Mouse (Mus musculus) hindbrain, embryonic 16.5 days (tissue): Measurements from ENCODE around the gene Pitpnc1. TPM values are rescaled to one million over a fixed set of nuclear protein-coding genes. Genes with fewer than 3 reads are reported as not detected.

ENCODE experiments used
- ATAC-seq: fragments of 200-750 bp; cut with Nextera tagmentation; 2 replicates; pipeline ENCODE4 v1.8.0; 2017; ENCODE audit warnings: moderate TSS enrichment, moderate library complexity
- H3K27ac ChIP-seq: fragments of 300-500 bp; sonication (generic); 2 replicates; pipeline ENCODE4 v1.5.1; 2014; ENCODE audit warnings: low read depth, mild to moderate bottlenecking, control low read depth, low read length, moderate library complexity
- H3K27me3 ChIP-seq: fragments of 300-500 bp; sonication (generic); replicated peaks from 2 replicates; pipeline ENCODE4 v1.6.1; 2014; ENCODE audit warnings: low read length; ENCODE audit not compliant: control insufficient read depth, insufficient read depth
- H3K36me3 ChIP-seq: fragments of 300-500 bp; sonication (generic); 2 replicates; pipeline ENCODE4 v1.6.1; 2014; ENCODE audit warnings: mild to moderate bottlenecking, low read length, moderate library complexity, mixed read lengths; ENCODE audit not compliant: control insufficient read depth, insufficient read depth
- H3K4me1 ChIP-seq: fragments of 300-500 bp; sonication (generic); 2 replicates; pipeline ENCODE4 v1.6.1; 2014; ENCODE audit warnings: low read depth, low read length; ENCODE audit not compliant: control insufficient read depth, insufficient read depth
- H3K4me2 ChIP-seq: fragments of 300-500 bp; sonication (generic); 2 replicates; pipeline ENCODE4 v1.6.1; 2014; ENCODE audit warnings: mild to moderate bottlenecking, low read length, control low read depth, moderate library complexity
- H3K4me3 ChIP-seq: fragments of 300-500 bp; sonication (generic); 2 replicates; pipeline ENCODE4 v1.5.1; 2014; ENCODE audit warnings: mild to moderate bottlenecking, low read length, control low read depth, moderate library complexity
- H3K9ac ChIP-seq: fragments of 300-500 bp; sonication (generic); 2 replicates; pipeline ENCODE4 v1.6.1; 2014; ENCODE audit warnings: low read depth, mild to moderate bottlenecking, control low read depth, low read length, moderate library complexity
- H3K9me3 ChIP-seq: fragments of 300-500 bp; sonication (generic); 2 replicates; pipeline ENCODE4 v1.6.1; 2014; ENCODE audit warnings: mild to moderate bottlenecking, low read length, moderate library complexity; ENCODE audit not compliant: control insufficient read depth
- WGBS: fragments of 180-500 bp; shearing (Covaris S2); extraction: QIAGEN DNeasy Blood & Tissue Kit; methylation state at CpG from one replicate; pipeline ENCODE4 v1.1.7; 2014; 5-methylcytosine and 5-hydroxymethylcytosine counted together
- polyA plus RNA-seq: library from polyadenylated mRNA; unstranded; fragments of >200 nt; fragmentation: Nextera tagmentation; extraction: Ambion mirVana; gene quantifications from 2 replicates; pipeline ENCODE4 v1.2.1, GENCODE M21; 2015

The Pitpnc1 gene
- polyA plus RNA-seq, 1 experiment from 2014 or later = 43.0 TPM

DNA sequence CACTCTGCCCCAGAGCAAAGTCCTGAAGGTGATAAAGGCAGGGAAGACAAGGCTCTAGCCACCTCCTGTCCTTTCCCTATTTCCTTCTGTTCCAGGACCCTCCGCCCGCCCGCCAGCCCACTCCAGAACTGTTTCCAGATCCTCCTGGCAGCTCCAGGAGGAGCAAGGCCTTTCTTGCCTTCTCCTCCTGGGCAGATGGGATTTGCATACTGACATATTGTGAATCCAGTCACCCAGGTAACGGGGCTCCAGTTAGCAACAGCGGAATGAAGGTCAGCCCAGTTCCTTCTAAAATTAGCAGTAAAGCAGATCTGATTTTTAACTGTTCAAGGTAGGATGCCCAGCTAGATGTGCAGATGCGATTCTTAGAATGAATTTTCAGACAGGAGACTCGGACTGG is 114.3 kb downstream of the Pitpnc1 start:
- no peak for ATAC-seq
- H3K9ac ChIP-seq = 0 out of 2 replicates have a peak overlapping the region, but pooled peaks have one; percentile 9
- H3K27me3 ChIP-seq = no peaks in the 10 kb centered on the region
- H3K4me1 ChIP-seq = peaks cover 13% of the 10 kb centered on the region
- H3K9me3 ChIP-seq = no peaks in the 10 kb centered on the region
- no peaks in the 10 kb centered on the region for H3K36me3 ChIP-seq
- H3K27ac ChIP-seq = no peak overlapping the region
- no peak overlapping the region for H3K4me3 ChIP-seq
- WGBS = 45% methylated on average over 7 of the region's 7 CpGs
- H3K4me2 ChIP-seq = no peak overlapping the region

DNA sequence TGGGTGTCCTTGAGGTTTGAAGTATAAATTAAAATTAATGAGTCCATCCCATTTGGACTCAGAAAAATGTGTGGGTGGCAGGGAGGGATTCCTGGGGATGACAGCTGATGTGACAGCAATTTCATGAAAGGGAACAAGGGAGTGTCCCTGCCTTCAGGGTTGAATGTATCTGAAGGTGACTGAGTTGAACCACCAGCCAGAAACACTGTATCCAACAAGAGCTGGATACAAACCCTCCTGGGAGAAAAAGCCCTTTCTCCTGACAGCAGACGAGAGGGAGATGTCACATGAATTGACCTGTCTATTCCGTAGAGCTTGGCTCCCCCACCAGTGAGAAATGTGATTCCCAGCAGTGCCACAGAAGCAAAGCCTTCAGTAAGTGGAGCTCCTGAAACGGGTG is 115.0 kb downstream of the Pitpnc1 start:
- ATAC-seq = no peak
- Histone ChIP-seq H3K4me2 (no peak overlapping the region), H3K9ac (no peak overlapping the region), H3K9me3 (no peaks in the 10 kb centered on the region), H3K4me1 (peaks cover 13% of the 10 kb centered on the region), H3K4me3 (no peak overlapping the region), H3K27ac (no peak overlapping the region), H3K27me3 (no peaks in the 10 kb centered on the region), H3K36me3 (no peaks in the 10 kb centered on the region)
- WGBS = 36% methylated on average over 3 of the region's 3 CpGs

DNA sequence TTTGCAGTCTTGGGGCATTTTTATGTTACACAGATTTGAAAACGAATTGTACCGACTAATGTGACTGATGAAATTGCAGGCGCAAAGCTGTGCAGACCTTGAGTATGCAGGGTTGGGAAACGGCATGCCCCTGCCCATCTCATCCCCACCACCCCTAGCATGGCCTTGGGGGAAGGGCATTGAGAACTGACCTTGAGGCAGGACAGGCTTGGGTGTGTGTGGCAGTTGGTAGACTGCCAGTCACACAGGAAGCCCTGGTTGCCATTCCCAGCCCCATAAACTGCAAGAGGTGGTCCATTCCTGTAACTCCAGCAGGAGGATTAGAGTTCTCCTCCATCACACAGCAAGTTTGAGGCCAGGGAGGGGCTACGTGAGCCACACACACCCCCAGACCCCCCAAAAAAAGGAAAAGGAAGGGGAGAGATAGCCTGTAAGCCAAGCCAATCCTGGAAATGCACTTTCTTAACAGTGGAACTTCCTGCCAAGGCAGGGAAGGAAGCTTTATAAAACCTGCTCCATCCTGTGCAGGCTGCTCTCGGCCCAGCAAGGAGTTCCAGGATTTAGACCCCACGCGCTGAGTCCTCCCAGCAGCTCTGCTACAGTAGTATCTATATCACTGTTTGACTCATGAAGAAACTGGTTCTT is 115.9 kb downstream of the Pitpnc1 start:
- Histone ChIP-seq H3K4me1 (peaks cover 13% of the 10 kb centered on the region), H3K27ac (0 out of 2 replicates have a peak overlapping the region, but pooled peaks have one; percentile 11), H3K9me3 (no peaks in the 10 kb centered on the region), H3K4me2 (no peak overlapping the region), H3K9ac (no peak overlapping the region), H3K4me3 (no peak overlapping the region), H3K36me3 (no peaks in the 10 kb centered on the region), H3K27me3 (no peaks in the 10 kb centered on the region)
- 89% methylated on average over 8 of the region's 8 CpGs for WGBS
- no peak for ATAC-seq

DNA sequence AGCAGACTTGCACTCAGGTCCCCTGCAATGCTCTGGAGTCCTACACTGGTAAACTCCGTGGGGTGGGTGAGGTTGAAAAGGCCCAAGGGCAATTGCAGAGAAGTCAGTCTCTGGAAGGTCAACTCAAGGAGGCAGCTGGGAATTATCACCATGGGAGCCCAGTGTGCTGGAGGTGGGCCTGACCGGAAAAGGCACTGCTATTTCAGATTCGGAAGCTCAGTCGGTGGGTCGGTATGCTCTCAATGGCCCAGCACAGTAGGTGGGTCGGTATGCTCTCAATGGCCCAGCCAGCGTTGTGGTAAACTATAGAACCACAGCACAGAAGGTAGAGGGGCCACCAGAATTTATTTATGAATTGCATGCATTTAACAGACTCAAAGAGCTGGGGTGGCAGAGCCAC is 117.9 kb downstream of the Pitpnc1 start:
- Histone ChIP-seq H3K9me3 (no peaks in the 10 kb centered on the region), H3K4me3 (no peak overlapping the region), H3K27ac (no peak overlapping the region), H3K27me3 (no peaks in the 10 kb centered on the region), H3K4me1 (peaks cover 9% of the 10 kb centered on the region), H3K4me2 (no peak overlapping the region), H3K36me3 (no peaks in the 10 kb centered on the region), H3K9ac (no peak overlapping the region)
- ATAC-seq = no peak
- 19% methylated on average over 7 of the region's 7 CpGs for WGBS

DNA sequence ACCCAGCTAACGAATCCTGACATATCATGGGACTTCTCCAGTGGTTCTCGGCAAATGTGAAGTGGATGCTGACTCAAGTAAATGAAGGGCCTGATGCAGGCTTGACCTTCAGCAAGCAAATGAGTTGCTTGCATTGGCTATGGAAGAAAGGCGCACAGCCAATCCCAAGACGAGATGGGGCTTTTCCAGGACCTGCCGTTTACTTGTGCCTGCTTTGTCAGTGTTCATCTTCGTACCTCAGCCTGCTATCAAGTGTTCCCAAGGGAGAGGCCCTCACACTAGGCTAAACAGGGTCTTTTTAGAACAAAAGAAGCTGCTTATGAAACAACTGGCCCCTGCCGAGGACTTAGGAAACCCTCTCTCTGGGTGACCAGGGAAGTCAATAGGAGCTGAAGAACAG is 120.7 kb downstream of the Pitpnc1 start:
- H3K9ac ChIP-seq = no peak overlapping the region
- H3K27ac ChIP-seq = no peak overlapping the region
- no peaks in the 10 kb centered on the region for H3K4me1 ChIP-seq
- H3K27me3 ChIP-seq = no peaks in the 10 kb centered on the region
- WGBS = 85% methylated on average over 7 of the region's 7 CpGs
- no peak overlapping the region for H3K4me3 ChIP-seq
- no peak overlapping the region for H3K4me2 ChIP-seq
- ATAC-seq = no peak
- H3K9me3 ChIP-seq = no peaks in the 10 kb centered on the region
- no peaks in the 10 kb centered on the region for H3K36me3 ChIP-seq

DNA sequence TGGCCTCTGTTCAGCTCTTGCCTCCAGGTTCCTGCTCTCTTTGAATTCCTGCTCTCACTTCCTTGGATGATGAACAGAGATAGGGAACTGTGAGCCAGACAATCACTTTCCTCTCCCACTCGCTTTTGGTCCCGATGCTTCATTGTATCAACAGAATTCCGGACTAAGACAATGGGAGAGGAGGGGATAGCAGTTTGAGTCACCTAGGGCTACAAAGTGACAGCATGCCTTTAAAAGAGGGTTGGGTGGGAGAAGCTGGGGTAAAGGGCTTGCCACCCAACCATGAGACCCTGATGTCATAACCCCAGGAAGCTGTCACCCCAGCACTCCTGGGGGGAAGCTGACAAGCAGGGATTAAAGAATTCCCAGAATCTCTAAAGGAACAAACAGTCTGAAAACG is 127.5 kb downstream of the Pitpnc1 start:
- ATAC-seq = no peak
- Histone ChIP-seq H3K36me3 (no peaks in the 10 kb centered on the region), H3K4me3 (no peak overlapping the region), H3K9me3 (no peaks in the 10 kb centered on the region), H3K27me3 (no peaks in the 10 kb centered on the region), H3K4me1 (peaks cover 7% of the 10 kb centered on the region), H3K4me2 (no peak overlapping the region), H3K27ac (no peak overlapping the region), H3K9ac (no peak overlapping the region)
- WGBS = 82% methylated on average over 4 of the region's 4 CpGs

DNA sequence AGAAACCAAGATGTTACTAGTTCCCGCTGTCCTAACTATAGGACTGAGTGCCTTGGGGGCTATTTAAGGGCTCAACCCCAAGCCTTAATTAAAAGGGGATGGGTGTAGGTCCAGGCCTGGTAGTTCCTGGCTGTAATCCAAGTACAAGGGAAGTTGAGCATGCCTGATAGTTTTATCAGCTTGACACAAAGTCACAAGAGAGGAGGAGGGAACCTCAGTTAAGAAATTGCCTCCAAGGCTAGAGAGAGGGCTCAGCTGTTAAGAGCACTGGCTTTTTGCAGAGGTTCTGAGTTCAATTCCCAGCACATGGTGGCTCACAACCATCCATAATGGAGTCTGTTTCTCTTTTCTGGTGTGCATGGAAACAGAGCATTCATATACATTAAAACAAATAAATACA is 128.1 kb downstream of the Pitpnc1 start:
- H3K9me3 ChIP-seq = no peaks in the 10 kb centered on the region
- H3K9ac ChIP-seq = no peak overlapping the region
- no peak overlapping the region for H3K4me2 ChIP-seq
- 66% methylated on average over 1 of the region's 1 CpGs for WGBS
- H3K4me1 ChIP-seq = peaks cover 9% of the 10 kb centered on the region
- no peak overlapping the region for H3K27ac ChIP-seq
- no peak overlapping the region for H3K4me3 ChIP-seq
- H3K27me3 ChIP-seq = no peaks in the 10 kb centered on the region
- no peak for ATAC-seq
- no peaks in the 10 kb centered on the region for H3K36me3 ChIP-seq

DNA sequence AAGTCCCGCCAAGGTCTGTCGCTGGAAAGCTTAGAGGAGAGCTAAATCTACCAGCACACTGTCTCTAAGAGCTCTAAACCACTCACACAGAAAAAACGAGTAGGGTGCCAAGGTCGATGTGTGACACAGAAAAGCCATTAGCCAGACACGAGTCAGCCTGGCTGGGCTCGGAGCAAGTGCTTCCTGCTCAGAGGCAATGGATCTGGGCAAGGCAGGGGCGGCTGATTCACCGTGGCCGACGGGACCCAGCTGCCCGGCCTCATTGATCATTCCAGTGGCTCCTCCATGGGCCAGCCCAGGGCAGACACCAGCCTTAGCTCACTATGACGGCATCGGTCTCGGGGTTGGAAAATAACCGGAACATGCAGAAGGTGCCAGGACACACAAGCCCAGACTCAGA is 129.2 kb downstream of the Pitpnc1 start:
- no peak overlapping the region for H3K4me2 ChIP-seq
- H3K9ac ChIP-seq = no peak overlapping the region
- 28% methylated on average over 15 of the region's 15 CpGs for WGBS
- no peaks in the 10 kb centered on the region for H3K36me3 ChIP-seq
- H3K27me3 ChIP-seq = no peaks in the 10 kb centered on the region
- H3K27ac ChIP-seq = no peak overlapping the region
- ATAC-seq = peak; percentile 82
- peaks cover 12% of the 10 kb centered on the region for H3K4me1 ChIP-seq
- no peaks in the 10 kb centered on the region for H3K9me3 ChIP-seq
- no peak overlapping the region for H3K4me3 ChIP-seq

DNA sequence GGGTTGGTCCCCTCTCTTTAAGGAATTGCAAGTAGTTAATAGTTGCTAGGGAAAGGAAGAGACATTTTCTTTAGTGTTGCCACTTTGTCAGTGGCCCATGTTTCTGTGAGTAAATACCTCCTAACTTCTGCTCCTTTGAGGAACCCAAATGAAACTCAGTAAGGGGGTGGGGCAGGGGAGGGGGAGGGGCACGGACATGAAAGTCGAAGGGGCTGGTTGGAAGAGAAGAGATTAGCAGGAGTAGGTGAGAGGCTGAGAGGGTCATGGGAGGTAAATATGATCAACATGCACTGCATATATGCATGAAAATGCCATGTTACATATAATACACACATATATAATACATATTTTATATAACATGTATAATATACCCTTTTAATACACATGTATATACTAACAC is 129.7 kb downstream of the Pitpnc1 start:
- Histone ChIP-seq H3K4me2 (no peak overlapping the region), H3K9ac (no peak overlapping the region), H3K4me1 (peaks cover 12% of the 10 kb centered on the region), H3K4me3 (no peak overlapping the region), H3K27ac (no peak overlapping the region), H3K36me3 (no peaks in the 10 kb centered on the region), H3K27me3 (no peaks in the 10 kb centered on the region), H3K9me3 (no peaks in the 10 kb centered on the region)
- no peak for ATAC-seq
- 35% methylated on average over 2 of the region's 2 CpGs for WGBS
